Mouse (Mus musculus) lung, postnatal 0 days (tissue): ENCODE results near the gene Dok5.

ENCODE experiments used
- CTCF ChIP-seq: IDR thresholded peaks from 2 replicates; pipeline ENCODE4 v1.5.1; 2016; ENCODE audit warnings: antibody characterized with exemption, mild to moderate bottlenecking
- EP300 ChIP-seq: IDR thresholded peaks from 2 replicates; pipeline ENCODE4 v1.6.1; 2016; ENCODE audit warnings: antibody characterized with exemption, mild to moderate bottlenecking, control low read depth

- TF ChIP-seq CTCF (no peak), EP300 (no peak)
Measured at GRCm38 (mm10) chr2:170708901-170709300, 22.7 kb upstream of the Dok5 start.
